ENCODE assay signal across 8 mouse cellular contexts in genomic region chr5:139745771-139746170, GRCm38 (mm10). TPM values are rescaled to one million over a fixed set of nuclear protein-coding genes. Genes with fewer than 3 reads are reported as not detected.
DNase-seq lines count a peak whose midpoint lies in the region; TF ChIP-seq lines count a peak whose summit lies in the region.

No protein-coding gene starts in this region.

- WGBS in lung, adult 2 months, result 7% methylated on average over 3 of the region's 3 CpGs
- 2% methylated on average over 3 of the region's 3 CpGs for WGBS in spleen, adult 2 months

- H3K27me3 ChIP-seq in testis, adult 2 months (ENCODE audit: control insufficient read depth, insufficient read depth, low read length), result no peaks in the 10 kb centered on the region
- H3K27me3 ChIP-seq in spleen, adult 2 months (ENCODE audit: control insufficient read depth, insufficient read depth, low read length), result no peaks in the 10 kb centered on the region

- no peaks in the 10 kb centered on the region for H3K36me3 ChIP-seq in testis, adult 2 months (ENCODE audit: control insufficient read depth, insufficient read depth, low read length)
- H3K36me3 ChIP-seq in spleen, adult 2 months (ENCODE audit: control insufficient read depth, insufficient read depth, low read length), result no peaks in the 10 kb centered on the region

- H3K27ac ChIP-seq in testis, adult 2 months (ENCODE audit: control insufficient read depth, insufficient read depth, low read depth, low read length), result no peak overlapping the region
- no peak overlapping the region for H3K27ac ChIP-seq in bone marrow macrophage, adult 2 months (ENCODE audit: insufficient read depth, low read depth, low read length)
- no peak overlapping the region for H3K27ac ChIP-seq in spleen, adult 2 months (ENCODE audit: insufficient read depth, low read length)

- no peak overlapping the region for H3K4me3 ChIP-seq in testis, adult 2 months (ENCODE audit: control insufficient read depth, low read depth, low read length)
- no peak overlapping the region for H3K4me3 ChIP-seq in bone marrow macrophage, adult 2 months (ENCODE audit: insufficient read depth, low read length)
- no peak overlapping the region for H3K4me3 ChIP-seq in lung, adult 2 months (replicated peaks; ENCODE audit: extremely low read depth, low read depth, low read length)
- H3K4me3 ChIP-seq in spleen, adult 2 months (ENCODE audit: extremely low read depth, insufficient read depth, insufficient read length), result no peak overlapping the region

- no peak for DNase-seq in testis, postnatal 14 days (ENCODE audit: low spot score)
- peak; percentile 59 to 74 for DNase-seq in heart, adult 18-20 months
- peak; percentile 69 for DNase-seq in kidney, adult 11 months
- peak; percentile 61 for DNase-seq in lung, adult 2 months
- DNase-seq in spleen, adult 2 months (ENCODE audit: low read depth in 1 of 2, low spot score in 2 of 2), result peak; percentile 11 to 42
- DNase-seq in yolk sac, embryonic 10.5 days (ENCODE audit: low spot score), result no peak

- TF ChIP-seq POLR2A in testis, adult 2 months (IDR thresholded peaks at IDR 0.05; ENCODE audit: control insufficient read depth, low read depth, low read length), result no peak
- TF ChIP-seq POLR2A in bone marrow macrophage, adult 2 months (IDR thresholded peaks at IDR 0.05; ENCODE audit: borderline replicate concordance, low read depth, low read length), result no peak
- no peak for TF ChIP-seq POLR2A in lung, adult 2 months (IDR thresholded peaks at IDR 0.05; ENCODE audit: borderline replicate concordance, extremely low read depth, low read depth, low read length)
- no peak for TF ChIP-seq POLR2A in spleen, adult 2 months (IDR thresholded peaks at IDR 0.05; ENCODE audit: low read depth, low read length)

- H3K4me1 ChIP-seq in testis, adult 2 months (ENCODE audit: control insufficient read depth, insufficient read depth, low read length), result no peaks in the 10 kb centered on the region
- peaks cover 8% of the 10 kb centered on the region for H3K4me1 ChIP-seq in bone marrow macrophage, adult 2 months (ENCODE audit: control insufficient read depth, insufficient read depth, low read length)
- H3K4me1 ChIP-seq in lung, adult 2 months (ENCODE audit: control insufficient read depth, insufficient read depth, low read length), result no peaks in the 10 kb centered on the region
- H3K4me1 ChIP-seq in spleen, adult 2 months (ENCODE audit: control insufficient read depth, insufficient read depth, insufficient read length), result no peaks in the 10 kb centered on the region

- TF ChIP-seq CTCF in testis, adult 2 months (IDR thresholded peaks at IDR 0.05; ENCODE audit: control insufficient read depth, insufficient read depth, insufficient replicate concordance, low read depth, low read length), result peak; percentile 57; the same call in 1 of the 2 replicates
- peak; percentile 92 for TF ChIP-seq CTCF in bone marrow macrophage, adult 2 months (IDR thresholded peaks at IDR 0.05; ENCODE audit: low read depth, low read length)
- TF ChIP-seq CTCF in lung, adult 2 months (IDR thresholded peaks at IDR 0.05; ENCODE audit: insufficient read depth, low read length), result peak; percentile 89
- peak; percentile 84; the same call in 1 of the 2 replicates for TF ChIP-seq CTCF in spleen, adult 2 months (IDR thresholded peaks at IDR 0.05; ENCODE audit: extremely low read depth, insufficient read depth, insufficient read length, insufficient replicate concordance)

RNA-seq across cellular contexts. Expression of gene Micall2, which starts 9.6 kb away (rescaled TPM):
- 3.7 and 4.9 TPM in 2 replicates for polyA plus RNA-seq in testis, adult 2 months (2012; rRNA removed)
- polyA plus RNA-seq in bone marrow macrophage, adult 2 months (2012; ENCODE audit: insufficient read depth, insufficient read length, missing spikeins), result 5.6 and 6.0 TPM in 2 replicates
- total RNA-seq in heart, adult 18-20 months (2021), result 1 to 10 TPM; 1.2 to 2.1 TPM
- 3.7 and 5.0 TPM in 2 replicates for polyA plus RNA-seq in lung, adult 2 months (2012; rRNA removed)
- polyA plus RNA-seq in spleen, adult 2 months (2012; rRNA removed), result 7.0 and 7.6 TPM in 2 replicates

RNA-seq across cellular contexts. Expression of gene Ints1, which starts 29.7 kb away (rescaled TPM):
- polyA plus RNA-seq in testis, adult 2 months (2012; rRNA removed), result 33.9 and 36.4 TPM in 2 replicates
- 27.3 and 29.8 TPM in 2 replicates for polyA plus RNA-seq in bone marrow macrophage, adult 2 months (2012; ENCODE audit: insufficient read depth, insufficient read length, missing spikeins)
- total RNA-seq in heart, adult 18-20 months (2021), result 10 to 100 TPM; 37.7 to 39.5 TPM
- polyA plus RNA-seq in lung, adult 2 months (2012; rRNA removed), result 51.0 and 56.4 TPM in 2 replicates
- polyA plus RNA-seq in spleen, adult 2 months (2012; rRNA removed), result 72.1 and 85.4 TPM in 2 replicates

RNA-seq across cellular contexts. Expression of gene Mafk, which starts 45.5 kb away (rescaled TPM):
- 10.8 and 14.5 TPM in 2 replicates for polyA plus RNA-seq in testis, adult 2 months (2012; rRNA removed)
- 13.5 and 15.7 TPM in 2 replicates for polyA plus RNA-seq in bone marrow macrophage, adult 2 months (2012; ENCODE audit: insufficient read depth, insufficient read length, missing spikeins)
- 10 to 100 TPM; 37.3 to 39.7 TPM for total RNA-seq in heart, adult 18-20 months (2021)
- 49.1 and 55.6 TPM in 2 replicates for polyA plus RNA-seq in lung, adult 2 months (2012; rRNA removed)
- 26.8 and 29.7 TPM in 2 replicates for polyA plus RNA-seq in spleen, adult 2 months (2012; rRNA removed)

Comparison
In these comparisons a context has a peak if more than half of its experiments do, and no peak if none do; other contexts are left out.
1. DNase-seq: peak in heart, adult 18-20 months (2 of 2), kidney, adult 11 months (single experiment), lung, adult 2 months (single experiment) and spleen, adult 2 months (2 of 2); none in testis, postnatal 14 days (single experiment) and yolk sac, embryonic 10.5 days (single experiment).
2. Peak in every context shown above with its lines, with median percentiles within 50 percentile points of each other: CTCF ChIP-seq.